Mouse (Mus musculus) midbrain, embryonic 16.5 days (tissue): ENCODE results near the gene Gatc. TPM values are rescaled to one million over a fixed set of nuclear protein-coding genes. Genes with fewer than 3 reads are reported as not detected.

Experiments
- ATAC-seq: fragments of 200-750 bp; cut with Nextera tagmentation; 2 replicates; pipeline ENCODE4 v1.8.0; 2017; ENCODE audit warnings: moderate TSS enrichment
- H3K27ac ChIP-seq: fragments of 300-500 bp; sonication (generic); 2 replicates; pipeline ENCODE4 v1.5.1; 2014; ENCODE audit warnings: mild to moderate bottlenecking, low read length, mixed read lengths
- H3K27me3 ChIP-seq: fragments of 300-500 bp; sonication (generic); 2 replicates; pipeline ENCODE4 v1.6.1; 2014; ENCODE audit warnings: low read depth, low read length, mixed read lengths; ENCODE audit not compliant: control insufficient read depth, insufficient read depth
- H3K36me3 ChIP-seq: fragments of 300-500 bp; sonication (generic); 2 replicates; pipeline ENCODE4 v1.6.1; 2014; ENCODE audit warnings: mild to moderate bottlenecking, low read length, moderate library complexity, mixed read lengths; ENCODE audit not compliant: control insufficient read depth, insufficient read depth
- H3K4me1 ChIP-seq: fragments of 300-500 bp; sonication (generic); 2 replicates; pipeline ENCODE4 v1.6.1; 2014; ENCODE audit warnings: mild to moderate bottlenecking, low read length, mixed read lengths; ENCODE audit not compliant: control insufficient read depth, insufficient read depth
- H3K4me2 ChIP-seq: fragments of 300-500 bp; sonication (generic); 2 replicates; pipeline ENCODE4 v1.6.1; 2014; ENCODE audit warnings: mild to moderate bottlenecking, low read length, mixed read lengths
- H3K4me3 ChIP-seq: fragments of 300-500 bp; sonication (generic); 2 replicates; pipeline ENCODE4 v1.5.1; 2014; ENCODE audit warnings: low read depth, mild to moderate bottlenecking, low read length, moderate library complexity, mixed read lengths
- H3K9ac ChIP-seq: fragments of 300-500 bp; sonication (generic); 2 replicates; pipeline ENCODE4 v1.6.1; 2014; ENCODE audit warnings: low read depth, low read length, mixed read lengths
- H3K9me3 ChIP-seq: fragments of 300-500 bp; sonication (generic); replicated peaks from 2 replicates; pipeline ENCODE4 v1.6.1; 2014; ENCODE audit warnings: mild to moderate bottlenecking, low read length, mixed read lengths; ENCODE audit not compliant: control insufficient read depth, poor library complexity, severe bottlenecking
- WGBS: fragments of 180-500 bp; shearing (Covaris S2); extraction: QIAGEN DNeasy Blood & Tissue Kit; methylation state at CpG from one replicate; pipeline ENCODE4 v1.1.7; 2014; 5-methylcytosine and 5-hydroxymethylcytosine counted together
- polyA plus RNA-seq: library from polyadenylated mRNA; unstranded; fragments of >200 nt; fragmentation: Nextera tagmentation; extraction: Ambion mirVana; gene quantifications from 2 replicates; pipeline ENCODE4 v1.2.1, GENCODE M21; 2015

The Gatc gene
- polyA plus RNA-seq, 1 experiment from 2014 or later: 43.5 TPM

GRCm38 (mm10) chr5:115300792-115301614 lies 40.0 kb downstream of the Gatc start, which contains the start of gene Dynll1:
Dynll1 (minus strand) TSS chr5:115300999.
- Histone ChIP-seq H3K36me3 (peaks cover 15% of the 10 kb centered on the region), H3K4me1 (peaks cover 20% of the 10 kb centered on the region), H3K4me3 (peak within 1 kb of the TSS; percentile 72), H3K27ac (peak within 1 kb of the TSS; percentile 89), H3K27me3 (no peaks in the 10 kb centered on the region), H3K9me3 (no peaks in the 10 kb centered on the region), H3K9ac (peak within 1 kb of the TSS; percentile 73), H3K4me2 (peak within 1 kb of the TSS; percentile 82)
- ATAC-seq: peak; percentile 98
- WGBS: under 1% methylated on average over 60 of the region's 66 CpGs

- ATAC-seq: peak; percentile 69
- Histone ChIP-seq H3K9ac (peak overlapping the region; percentile 69), H3K36me3 (peaks cover 19% of the 10 kb centered on the region), H3K4me2 (peak overlapping the region; percentile 66), H3K27ac (peak overlapping the region; percentile 89), H3K4me3 (peak overlapping the region; percentile 72), H3K4me1 (peaks cover 20% of the 10 kb centered on the region), H3K27me3 (no peaks in the 10 kb centered on the region), H3K9me3 (no peaks in the 10 kb centered on the region)
- WGBS: under 1% methylated on average over 42 of the region's 46 CpGs
Observed at GRCm38 (mm10) chr5:115300035-115300744, 40.8 kb downstream of the Gatc start.

- Histone ChIP-seq H3K4me3 (no peak overlapping the region), H3K27ac (0 out of 2 replicates have a peak overlapping the region, but pooled peaks have one; percentile 11)
Observed at GRCm38 (mm10) chr5:115296347-115296746, 44.6 kb downstream of the Gatc start.

GRCm38 (mm10) chr5:115294173-115294572 lies 46.8 kb downstream of the Gatc start:
- no peaks in the 10 kb centered on the region for H3K9me3 ChIP-seq
- no peak overlapping the region for H3K4me2 ChIP-seq
- WGBS: 89% methylated on average over 8 of the region's 8 CpGs
- H3K27me3 ChIP-seq: no peaks in the 10 kb centered on the region
- H3K4me3 ChIP-seq: no peak overlapping the region
- H3K9ac ChIP-seq: no peak overlapping the region
- peaks cover 36% of the 10 kb centered on the region for H3K36me3 ChIP-seq
- no peak for ATAC-seq
- no peak overlapping the region for H3K27ac ChIP-seq
- peaks cover 8% of the 10 kb centered on the region for H3K4me1 ChIP-seq

More at GRCm38 (mm10) chr5:115296347-115296746, 44.6 kb downstream of the Gatc start:
- no peaks in the 10 kb centered on the region for H3K27me3 ChIP-seq
- H3K4me2 ChIP-seq: no peak overlapping the region
- 90% methylated on average over 10 of the region's 10 CpGs for WGBS
- ATAC-seq: no peak
- H3K36me3 ChIP-seq: peaks cover 29% of the 10 kb centered on the region
- peaks cover 13% of the 10 kb centered on the region for H3K4me1 ChIP-seq
- no peaks in the 10 kb centered on the region for H3K9me3 ChIP-seq
- H3K9ac ChIP-seq: no peak overlapping the region

- Histone ChIP-seq H3K36me3 (peaks cover 5% of the 10 kb centered on the region; the same call in 1 of the 2 replicates), H3K4me1 (peaks cover 4% of the 10 kb centered on the region), H3K9ac (no peak overlapping the region), H3K4me2 (no peak overlapping the region), H3K9me3 (no peaks in the 10 kb centered on the region), H3K4me3 (no peak overlapping the region), H3K27ac (no peak overlapping the region), H3K27me3 (no peaks in the 10 kb centered on the region)
- WGBS: 100% methylated on average over 3 of the region's 3 CpGs
- ATAC-seq: no peak
Observed at GRCm38 (mm10) chr5:115284735-115285134, 56.2 kb downstream of the Gatc start.

Other genes with a start within 250 kb of the Gatc start
- 34.8 and 43.1 TPM in 2 replicates for gene Gm10401, start 242.9 kb downstream of the Gatc start, polyA plus RNA-seq
- gene Acads, start 221.8 kb downstream of the Gatc start, polyA plus RNA-seq: 14.2 and 15.8 TPM in 2 replicates
- gene Unc119b, start 206.2 kb downstream of the Gatc start, polyA plus RNA-seq: 27.7 and 30.5 TPM in 2 replicates
- 22.9 and 25.4 TPM in 2 replicates for gene Mlec, start 183.0 kb downstream of the Gatc start, polyA plus RNA-seq
- gene Cabp1, start 146.8 kb downstream of the Gatc start, polyA plus RNA-seq: 5.2 and 5.3 TPM in 2 replicates
- 86.1 and 92.8 TPM in 2 replicates for gene Pop5, start 105.3 kb downstream of the Gatc start, polyA plus RNA-seq
- 172 and 176 TPM in 2 replicates for gene Rnf10, start 68.3 kb downstream of the Gatc start, polyA plus RNA-seq
- 52.8 and 56.1 TPM in 2 replicates for gene Coq5, start 61.5 kb downstream of the Gatc start, polyA plus RNA-seq
- gene Dynll1, start 40.2 kb downstream of the Gatc start, polyA plus RNA-seq: 1,084 and 1,126 TPM in 2 replicates
- gene Srsf9, start 14.0 kb downstream of the Gatc start, polyA plus RNA-seq: 118 and 132 TPM in 2 replicates
- 47.9 and 52.6 TPM in 2 replicates for gene Triap1, start within 50 bp of the Gatc start, polyA plus RNA-seq
- 1,007 and 1,008 TPM in 2 replicates for gene Cox6a1, start 7.8 kb upstream of the Gatc start, polyA plus RNA-seq
- gene Msi1, start 88.4 kb upstream of the Gatc start, polyA plus RNA-seq: 47.9 and 53.7 TPM in 2 replicates
- gene Pla2g1b, start 125.1 kb upstream of the Gatc start, polyA plus RNA-seq: not detected in 2 replicates
- 32.3 and 32.7 TPM in 2 replicates for gene Sirt4, start 143.5 kb upstream of the Gatc start, polyA plus RNA-seq
- gene Pxn, start 165.5 kb upstream of the Gatc start, polyA plus RNA-seq: 18.3 and 18.5 TPM in 2 replicates
- gene Rplp0, start 218.3 kb upstream of the Gatc start, polyA plus RNA-seq: 794 and 826 TPM in 2 replicates
- gene Gcn1l1, start 224.1 kb upstream of the Gatc start, polyA plus RNA-seq: 45.1 and 46.7 TPM in 2 replicates